Mouse (Mus musculus) CH12.LX (cell line): ENCODE data around the gene Gm17581. TPM values are rescaled to one million over a fixed set of nuclear protein-coding genes. Genes with fewer than 3 reads are reported as not detected.

Experiments
- DNase-seq: peaks from one replicate; pipeline ENCODE4 v3.0.0-alpha.2; 2013; ENCODE audit errors: extremely low read depth
- H3K27ac ChIP-seq: 2 replicates; pipeline ENCODE4 v1.5.1; 2012; ENCODE audit warnings: low read depth, mild to moderate bottlenecking, control low read depth, moderate library complexity; ENCODE audit not compliant: insufficient read depth
- H3K27me3 ChIP-seq: replicated peaks from 2 replicates; pipeline ENCODE3; 2012; ENCODE audit warnings: inconsistent platforms
- H3K36me3 ChIP-seq, 2 experiments: replicated peaks in 1 of 2; 2 replicates each; pipeline versions ENCODE3 to v1.6.1; 2012; ENCODE audit warnings: inconsistent platforms in 1 of 2, low read length in 1 of 2, mild to moderate bottlenecking in 1 of 2, mixed read lengths in 1 of 2, moderate library complexity in 1 of 2; ENCODE audit not compliant: control insufficient read depth in 1 of 2, insufficient read depth in 1 of 2
- H3K4me1 ChIP-seq, 2 experiments: 2 replicates each; pipeline ENCODE4 v1.6.1; 2012; ENCODE audit warnings: inconsistent platforms in 1 of 2, moderate library complexity in 1 of 2; ENCODE audit not compliant: insufficient read depth in 2 of 2, control insufficient read depth in 1 of 2
- H3K4me2 ChIP-seq: 2 replicates; pipeline ENCODE4 v1.6.1; 2012; ENCODE audit warnings: low read depth, mild to moderate bottlenecking, control low read depth; ENCODE audit not compliant: poor library complexity, insufficient read depth, severe bottlenecking
- H3K4me3 ChIP-seq, 3 experiments: fragments of 150-350 bp in 1 of 3; sonication (generic) in 1 of 3; replicated peaks in 1 of 3; 2 replicates each; pipeline versions ENCODE3 to v1.5.1; 2011 to 2012; ENCODE audit warnings: low read depth in 2 of 3, low read length in 2 of 3, mild to moderate bottlenecking in 2 of 3, moderate library complexity in 2 of 3, control low read depth in 1 of 3, improper control_type of control experiment in 1 of 3, inconsistent platforms in 1 of 3, mixed read lengths in 1 of 3; ENCODE audit not compliant: poor library complexity in 1 of 3
- H3K79me2 ChIP-seq: replicated peaks from 2 replicates; pipeline ENCODE4 v1.6.1; 2012; ENCODE audit warnings: mild to moderate bottlenecking, moderate library complexity; ENCODE audit not compliant: control insufficient read depth, poor library complexity, insufficient read depth, severe bottlenecking; ENCODE audit errors: extremely low read depth
- H3K9ac ChIP-seq: 2 replicates; pipeline ENCODE4 v1.6.1; 2012; ENCODE audit warnings: low read depth, mild to moderate bottlenecking, control low read depth, moderate library complexity; ENCODE audit not compliant: insufficient read depth
- H3K9me3 ChIP-seq: replicated peaks from 2 replicates; pipeline ENCODE3; 2012; ENCODE audit warnings: low read length, inconsistent platforms, mixed read lengths
- BHLHE40 ChIP-seq: IDR thresholded peaks from 2 replicates; pipeline ENCODE4 v1.6.1; 2011; ENCODE audit warnings: mild to moderate bottlenecking, low read depth, low read length, improper control_type of control experiment
- CHD2 ChIP-seq: IDR thresholded peaks from 2 replicates; pipeline ENCODE4 v1.6.1; 2011; ENCODE audit warnings: low read length, improper control_type of control experiment
- ELF1 ChIP-seq: IDR thresholded peaks from 2 replicates; pipeline ENCODE4 v1.6.1; 2014; ENCODE audit warnings: low read depth, mild to moderate bottlenecking, inconsistent platforms, low read length, improper control_type of control experiment
- EP300 ChIP-seq: IDR thresholded peaks from 2 replicates; pipeline ENCODE4 v1.6.1; 2011; ENCODE audit warnings: low read length, improper control_type of control experiment
- ETS1 ChIP-seq: conservative IDR thresholded peaks from 2 replicates; pipeline ENCODE4 v1.6.1; 2012; ENCODE audit warnings: low read depth, mild to moderate bottlenecking, inconsistent platforms, low read length, improper control_type of control experiment, moderate library complexity
- HCFC1 ChIP-seq: IDR thresholded peaks from 2 replicates; pipeline ENCODE4 v1.6.1; 2012; ENCODE audit warnings: low read depth, mild to moderate bottlenecking, inconsistent platforms, low read length, improper control_type of control experiment
- JUND ChIP-seq: conservative IDR thresholded peaks from 2 replicates; pipeline ENCODE4 v1.6.1; 2011; ENCODE audit warnings: low read depth, low read length, improper control_type of control experiment
- KAT2A ChIP-seq: IDR thresholded peaks from 2 replicates; pipeline ENCODE4 v1.6.1; 2012; ENCODE audit warnings: low read length, improper control_type of control experiment, inconsistent platforms; ENCODE audit not compliant: insufficient replicate concordance
- MAFK ChIP-seq: IDR thresholded peaks from 2 replicates; pipeline ENCODE4 v1.6.1; 2011; ENCODE audit warnings: low read length, improper control_type of control experiment; ENCODE audit not compliant: insufficient replicate concordance
- MAZ ChIP-seq: IDR thresholded peaks from 2 replicates; pipeline ENCODE4 v1.6.1; 2012; ENCODE audit warnings: low read depth, mild to moderate bottlenecking, inconsistent platforms, low read length, improper control_type of control experiment, moderate library complexity
- MEF2A ChIP-seq: IDR thresholded peaks from 2 replicates; pipeline ENCODE4 v1.6.1; 2014; ENCODE audit warnings: low read depth, mild to moderate bottlenecking, inconsistent platforms, low read length, improper control_type of control experiment, borderline replicate concordance
- MXI1 ChIP-seq: IDR thresholded peaks from 2 replicates; pipeline ENCODE4 v1.6.1; 2011; ENCODE audit warnings: mild to moderate bottlenecking, low read depth, low read length, improper control_type of control experiment
- MYC ChIP-seq: IDR thresholded peaks from 2 replicates; pipeline ENCODE4 v1.6.1; 2011; ENCODE audit warnings: low read depth, mild to moderate bottlenecking, improper control_type of control experiment, low read length
- NELFE ChIP-seq: IDR thresholded peaks from 2 replicates; pipeline ENCODE4 v1.6.1; 2011; ENCODE audit warnings: low read depth, low read length, improper control_type of control experiment
- NRF1 ChIP-seq: IDR thresholded peaks from 2 replicates; pipeline ENCODE4 v1.6.1; 2014; ENCODE audit warnings: low read depth, mild to moderate bottlenecking, inconsistent platforms, low read length, improper control_type of control experiment, moderate library complexity
- PAX5 ChIP-seq: IDR thresholded peaks from 2 replicates; pipeline ENCODE4 v1.6.1; 2012; ENCODE audit warnings: low read length, inconsistent platforms, mixed read lengths
- RAD21 ChIP-seq: IDR thresholded peaks from 2 replicates; pipeline ENCODE4 v1.6.1; 2011; ENCODE audit warnings: low read depth, mild to moderate bottlenecking, low read length, improper control_type of control experiment, moderate library complexity
- SIN3A ChIP-seq: IDR thresholded peaks from 2 replicates; pipeline ENCODE4 v1.6.1; 2012; ENCODE audit warnings: low read length, improper control_type of control experiment, inconsistent platforms
- TCF12 ChIP-seq: IDR thresholded peaks from 2 replicates; pipeline ENCODE4 v1.6.1; 2014; ENCODE audit warnings: low read depth, mild to moderate bottlenecking, inconsistent platforms, low read length, improper control_type of control experiment
- UBTF ChIP-seq: IDR thresholded peaks from 2 replicates; pipeline ENCODE4 v1.6.1; 2012; ENCODE audit warnings: low read depth, mild to moderate bottlenecking, inconsistent platforms, low read length, improper control_type of control experiment, moderate library complexity
- USF2 ChIP-seq: conservative IDR thresholded peaks from 2 replicates; pipeline ENCODE4 v1.6.1; 2011; ENCODE audit warnings: low read depth, low read length, improper control_type of control experiment
- dilution Hi-C: fragments of 300-500 bp; cut with MboI; formaldehyde crosslinking; loops from 2 replicates; pipeline ENCODE4 v1.14.3; 2020; ENCODE audit warnings: low sequenced_read_pairs; ENCODE audit not compliant: extremely low pct_unique_long_range_greater_than_20kb, extremely low pct_ligation_motif_present
- in situ Hi-C: fragments of 300-500 bp; cut with MboI; formaldehyde crosslinking; loops from 3 replicates; pipeline ENCODE4 v1.14.3; 2019; ENCODE audit warnings: low sequenced_read_pairs, low pct_ligation_motif_present, low pct_unique_long_range_greater_than_20kb, mixed read lengths
- polyA plus RNA-seq: library from polyadenylated mRNA; unstranded; fragments of >175 nt; gene quantifications from 2 replicates; pipeline ENCODE4 v1.2.1, GENCODE M21; 2012; ENCODE audit warnings: low read depth; ENCODE audit not compliant: insufficient read length
- total RNA-seq, 2 experiments: library from RNA; depleted of rRNA; stranded (reverse); fragments of 300-350 nt in 1 of 2; fragments of >200 nt in 1 of 2; gene quantifications; 2 replicates each; pipeline ENCODE4 v1.2.3; 2012 to 2014

The Gm17581 gene
- total and polyA plus RNA-seq, 3 experiments: not detected

DNA sequence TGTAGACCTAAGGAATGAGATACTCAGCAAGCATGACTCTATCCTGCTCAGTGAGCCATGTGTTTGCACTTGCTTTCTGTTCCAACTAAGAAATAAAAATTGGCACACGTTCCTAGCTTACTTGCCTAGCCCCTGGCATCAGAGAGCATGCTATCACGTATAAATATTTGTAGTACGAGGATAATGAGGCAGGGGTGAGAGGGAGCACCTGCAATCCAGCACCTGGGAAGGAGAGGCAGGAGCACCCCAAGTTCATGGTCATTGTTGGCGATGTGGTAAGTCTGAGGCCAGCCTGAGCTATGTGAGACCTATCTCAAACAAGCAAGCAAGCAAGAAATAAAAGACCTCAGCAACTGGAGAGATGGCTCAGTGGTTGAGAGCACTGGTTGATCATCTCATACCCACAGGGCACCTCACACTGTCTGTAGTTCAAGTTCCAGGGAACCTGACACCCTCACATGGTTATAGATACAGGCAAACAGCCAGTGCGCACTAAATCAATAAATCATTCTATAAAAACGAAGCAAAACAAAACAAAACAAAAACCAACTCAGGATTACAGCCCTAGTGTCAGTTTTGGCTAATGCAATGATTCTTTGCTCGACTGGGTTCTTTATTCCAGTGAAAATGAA is 7.8 kb downstream of the Gm17581 start:
- TF ChIP-seq SIN3A (no peak), NELFE (no peak), RAD21 (no peak), TCF12 (no peak), ELF1 (no peak), PAX5 (no peak), BHLHE40 (no peak), HCFC1 (no peak), MXI1 (no peak), JUND (no peak), MYC (no peak), MAZ (no peak), KAT2A (no peak), ETS1 (no peak), MAFK (no peak), USF2 (no peak), CHD2 (no peak), EP300 (no peak)
- H3K4me2 ChIP-seq: peak overlapping the region; percentile 91
- peak overlapping the region in 2 of 3 experiments; percentile 89 to 97 for H3K4me3 ChIP-seq
- in situ Hi-C loops (no loop called here), dilution Hi-C loops (no loop called here)
- no peak overlapping the region for H3K9ac ChIP-seq
- no peak overlapping the region for H3K27ac ChIP-seq
- H3K79me2 ChIP-seq: peaks cover 4% of the 10 kb centered on the region
- no peaks in the 10 kb centered on the region for H3K27me3 ChIP-seq
- H3K4me1 ChIP-seq: peaks cover 12 to 16% of the 10 kb centered on the region in 2 experiments
- DNase-seq: no peak
- H3K9me3 ChIP-seq: no peaks in the 10 kb centered on the region
- peaks cover 12 to 41% of the 10 kb centered on the region in 2 experiments for H3K36me3 ChIP-seq

DNA sequence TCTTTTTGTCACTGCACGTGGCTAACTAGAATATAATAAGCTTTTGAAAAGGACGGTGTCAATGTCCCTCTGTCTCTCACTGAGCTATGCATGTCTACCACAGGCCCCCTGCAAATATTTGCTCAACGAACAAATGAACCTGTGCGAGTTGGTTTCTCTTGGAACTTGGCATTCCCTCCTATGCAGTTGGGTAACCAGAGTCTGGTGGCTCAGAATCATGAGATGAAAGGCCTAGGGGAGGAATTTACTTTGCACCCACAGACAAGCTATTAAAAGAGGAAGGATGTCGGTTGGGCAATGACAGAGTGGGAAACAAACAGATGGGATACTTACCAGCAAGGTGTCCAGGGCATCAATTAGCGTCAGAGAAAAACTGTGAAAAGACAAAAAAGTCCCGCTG is 9.4 kb downstream of the Gm17581 start:
- Histone ChIP-seq H3K4me3 (no peak overlapping the region), H3K9me3 (no peaks in the 10 kb centered on the region), H3K27ac (no peak overlapping the region), H3K9ac (no peak overlapping the region), H3K4me1 (peaks cover 14 to 24% of the 10 kb centered on the region in 2 experiments), H3K79me2 (peaks cover 4% of the 10 kb centered on the region), H3K27me3 (no peaks in the 10 kb centered on the region), H3K36me3 (peaks cover 17 to 56% of the 10 kb centered on the region in 2 experiments), H3K4me2 (no peak overlapping the region)
- DNase-seq: no peak
- in situ Hi-C loops (no loop called here), dilution Hi-C loops (no loop called here)
- TF ChIP-seq MEF2A: no peak
- TF ChIP-seq NRF1: no peak
- no peak for TF ChIP-seq ELF1
- no peak for TF ChIP-seq UBTF
- TF ChIP-seq JUND: no peak
- TF ChIP-seq MYC: no peak
- TF ChIP-seq ETS1: no peak
